Mouse (Mus musculus): ENCODE data around the gene Nomo1.

The Nomo1 gene

DNA sequence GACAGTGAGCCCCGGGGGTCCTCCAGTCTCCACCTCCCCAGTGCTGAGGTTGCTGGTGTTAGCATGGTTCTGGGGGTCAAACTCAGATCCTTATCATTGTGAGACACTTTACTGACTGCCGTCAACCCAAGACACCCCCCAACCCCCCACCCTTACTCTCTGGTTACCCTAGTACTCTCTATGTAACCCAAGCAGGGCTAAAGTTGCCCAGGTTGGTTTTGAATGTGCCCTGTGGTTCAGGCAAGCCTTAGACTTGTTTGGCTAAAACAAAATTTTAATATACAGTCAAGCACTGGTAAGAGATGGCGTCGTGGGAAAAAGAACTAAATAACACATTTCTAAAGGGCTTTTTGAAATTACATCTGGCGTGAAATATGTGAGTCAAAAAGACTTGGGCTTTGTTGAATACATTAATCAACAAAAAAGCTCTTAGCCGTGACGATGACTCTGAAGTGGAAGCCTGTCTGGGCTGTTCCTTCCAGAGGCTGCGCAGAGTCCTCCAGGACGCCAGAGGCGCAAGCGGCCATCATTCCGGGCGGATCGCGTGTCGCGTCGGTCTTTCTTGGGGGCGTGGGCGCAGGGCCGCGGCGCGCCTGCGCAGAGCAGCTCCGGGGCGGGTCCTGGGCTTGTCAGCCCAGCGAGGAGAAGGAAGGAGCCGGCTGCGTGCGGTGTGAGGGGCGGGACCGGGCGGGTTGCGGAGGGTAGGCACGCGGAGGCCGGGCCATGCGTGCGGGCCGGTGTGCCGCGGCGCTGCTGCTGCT lies at the start of gene Nomo1:
Gene Nomo1 (plus strand): TSS at position 590 of the 761 bp plus-strand sequence.
- peak; percentile 98 for DNase-seq (ENCODE audit: low spot score)

- DNase-seq (ENCODE audit: low spot score): no peak
Measured at GRCm38 (mm10) chr7:45986893-45987292, 46.6 kb upstream of the Nomo1 start.

- no peak for DNase-seq (ENCODE audit: low spot score)
Measured at GRCm38 (mm10) chr7:45988344-45988743, 45.2 kb upstream of the Nomo1 start.

DNA sequence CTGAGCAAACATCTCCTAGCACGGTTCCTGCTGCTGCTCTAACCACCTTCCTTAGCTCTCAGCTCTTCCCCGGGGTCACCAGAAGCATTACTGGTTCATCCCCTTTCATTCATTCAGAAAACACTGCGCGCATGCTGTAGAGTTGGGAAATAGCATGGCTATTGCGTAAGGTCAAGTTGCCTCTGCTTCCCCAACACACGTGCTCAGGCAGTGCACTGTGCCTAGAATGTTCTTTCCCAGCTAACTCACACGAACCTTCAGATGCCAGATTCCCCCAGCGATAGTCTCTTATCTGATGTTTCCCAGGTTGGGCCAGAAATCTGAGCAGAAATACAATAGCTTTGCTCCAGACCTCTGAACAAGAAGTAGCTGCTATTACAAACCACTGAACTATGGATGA lies 41.0 kb upstream of the Nomo1 start:
- no peak for DNase-seq (ENCODE audit: low spot score)

- no peak for DNase-seq (ENCODE audit: low spot score)
Measured at GRCm38 (mm10) chr7:46000577-46000976, 32.9 kb upstream of the Nomo1 start.

DNA sequence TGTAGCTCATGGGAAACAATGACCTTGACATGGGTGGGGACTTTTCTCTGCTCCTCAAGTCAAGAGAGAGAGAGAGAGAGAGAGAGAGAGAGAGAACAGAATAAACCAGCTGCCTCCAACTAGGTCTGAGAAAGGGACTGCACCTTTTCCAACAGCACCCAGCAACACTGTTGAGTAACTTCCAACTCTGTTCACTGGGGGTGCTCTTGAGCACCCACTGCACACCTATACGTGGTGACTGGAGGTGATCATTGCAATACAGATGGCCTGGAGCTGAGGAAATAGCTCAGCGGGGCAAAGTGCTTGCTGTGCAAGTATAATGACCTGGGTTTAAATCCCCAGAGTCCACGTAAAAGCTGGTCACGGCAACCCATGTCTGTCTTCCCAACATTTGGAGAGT lies 30.8 kb upstream of the Nomo1 start:
- DNase-seq (ENCODE audit: low spot score): no peak

- peak; percentile 31 for DNase-seq (ENCODE audit: low spot score)
Measured at GRCm38 (mm10) chr7:46009578-46009977, 23.9 kb upstream of the Nomo1 start.

- DNase-seq (ENCODE audit: low spot score): no peak
Measured at GRCm38 (mm10) chr7:46012121-46012520, 21.4 kb upstream of the Nomo1 start.

DNA sequence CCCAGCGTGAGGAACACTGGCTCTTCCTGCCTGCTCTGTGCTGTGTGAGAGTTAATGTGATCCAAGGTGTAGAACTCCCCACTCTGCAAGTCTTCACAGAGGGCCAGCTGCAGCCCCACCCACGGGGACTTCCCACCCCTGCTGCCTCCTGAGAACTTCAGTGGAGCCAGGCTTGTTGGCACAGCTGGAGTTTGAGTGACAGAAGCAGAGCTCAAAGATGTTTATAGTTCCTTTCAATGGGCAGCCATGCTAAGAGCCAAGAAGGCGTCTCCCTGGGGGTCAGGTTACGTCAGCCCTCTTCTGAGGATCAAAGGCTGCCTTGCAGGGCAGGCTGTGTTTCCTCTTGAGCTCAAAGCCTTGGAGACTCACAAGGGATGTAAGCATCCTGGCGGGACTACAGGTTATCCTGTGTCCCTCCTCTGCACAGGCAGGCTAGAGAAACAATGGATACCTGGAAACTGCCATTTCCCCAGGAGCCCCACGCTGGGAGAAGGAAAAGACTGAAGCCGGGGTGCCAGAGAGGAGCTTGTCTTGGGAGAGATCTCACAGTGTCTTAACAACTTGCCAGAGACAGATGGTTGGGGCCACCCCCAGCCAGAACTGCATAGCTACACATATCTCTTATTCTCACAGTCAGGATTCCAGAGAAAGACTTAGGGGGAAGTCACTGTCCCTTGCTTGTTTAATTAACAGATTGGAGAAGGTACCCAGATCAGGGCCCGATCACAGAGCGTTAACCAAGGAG lies 20.1 kb upstream of the Nomo1 start:
- DNase-seq (ENCODE audit: low spot score): no peak

- no peak for DNase-seq (ENCODE audit: low spot score)
Measured at GRCm38 (mm10) chr7:46019594-46019993, 13.9 kb upstream of the Nomo1 start.

- DNase-seq (ENCODE audit: low spot score): no peak
Measured at GRCm38 (mm10) chr7:46021951-46022350, 11.5 kb upstream of the Nomo1 start.

DNA sequence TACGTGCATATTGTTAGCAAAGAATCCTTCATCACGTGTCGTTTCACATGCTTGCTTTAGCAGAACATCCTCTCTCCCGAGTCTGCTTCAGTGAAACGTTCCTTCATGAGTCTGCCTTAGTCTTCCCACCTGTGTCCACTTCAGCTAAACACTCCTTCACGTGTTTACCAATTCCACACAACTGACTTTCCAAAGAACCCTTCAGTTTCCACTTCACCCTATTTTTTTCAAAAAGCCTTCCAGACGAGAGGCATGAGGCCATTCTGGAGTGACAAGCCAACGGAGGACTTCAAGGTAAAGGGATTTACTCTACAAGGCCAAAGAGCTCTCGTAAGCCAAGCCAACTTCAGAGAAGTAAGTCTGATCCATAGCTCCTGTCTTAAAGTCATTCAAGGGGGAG lies 8.1 kb upstream of the Nomo1 start:
- DNase-seq (ENCODE audit: low spot score): no peak

DNA sequence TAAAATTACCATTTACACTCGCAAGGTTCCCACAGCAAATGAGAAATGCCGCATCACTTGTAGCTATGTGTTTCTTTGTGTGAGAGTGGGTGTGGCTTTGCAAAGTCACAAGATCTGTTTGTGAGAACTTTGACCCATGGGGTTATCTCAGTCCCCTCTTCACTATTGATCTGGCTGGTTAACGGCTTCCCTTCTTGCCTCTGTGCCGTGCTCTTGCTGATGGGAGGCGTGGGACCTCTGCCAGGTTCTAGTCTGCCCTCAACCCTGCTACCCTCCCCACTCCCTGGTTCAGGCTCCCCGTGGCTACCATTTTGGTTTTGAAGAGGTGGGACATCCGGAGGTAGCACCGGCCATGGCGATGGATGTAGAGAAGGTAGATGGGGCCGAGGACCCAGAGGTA lies 4.8 kb upstream of the Nomo1 start:
- no peak for DNase-seq (ENCODE audit: low spot score)

DNA sequence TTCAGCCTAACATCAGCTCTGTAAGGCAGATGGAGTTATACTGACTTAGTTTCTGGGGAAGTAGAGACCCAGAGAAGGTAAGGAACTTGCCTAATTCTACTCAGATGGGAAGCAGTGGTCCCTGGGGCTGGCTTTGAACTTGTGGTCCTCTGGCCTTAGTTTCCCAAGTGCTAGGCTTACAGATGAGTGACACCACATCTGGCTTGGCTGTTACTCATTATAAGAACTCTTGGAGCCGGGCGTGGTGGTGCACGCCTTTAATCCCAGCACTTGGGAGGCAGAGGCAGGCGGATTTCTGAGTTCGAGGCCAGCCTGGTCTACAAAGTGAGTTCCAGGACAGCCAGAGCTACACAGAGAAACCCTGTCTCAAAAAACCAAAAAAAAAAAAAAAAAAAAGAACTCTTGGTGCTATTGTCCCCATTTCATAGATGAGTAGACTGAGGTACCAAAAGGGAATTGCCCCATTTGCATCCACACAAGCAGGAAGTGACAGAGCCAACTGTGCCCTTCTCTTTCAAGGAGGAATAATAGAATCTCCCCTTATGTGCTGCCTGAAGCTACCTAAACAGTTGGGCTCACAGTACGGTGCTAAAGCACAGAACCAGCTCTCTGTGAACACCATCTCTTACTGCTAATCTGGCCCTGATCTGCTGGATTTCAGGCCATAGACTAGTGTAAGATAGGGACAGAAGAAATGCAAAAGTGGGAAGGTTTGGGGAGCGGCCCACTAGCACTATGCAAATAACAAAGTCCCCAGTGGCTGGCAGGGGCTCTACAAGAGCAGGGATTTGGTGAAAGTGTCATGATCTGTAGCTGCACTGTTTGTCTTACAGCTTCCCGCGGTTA lies 4.0 kb upstream of the Nomo1 start:
- DNase-seq (ENCODE audit: low spot score): no peak

- DNase-seq (ENCODE audit: low spot score): no peak
Measured at GRCm38 (mm10) chr7:46030145-46030488, 3.4 kb upstream of the Nomo1 start, which contains the start of gene Abcc6. Gene Abcc6, minus strand, starts transcription at chr7:46030302.

- DNase-seq (ENCODE audit: low spot score): no peak
Measured at GRCm38 (mm10) chr7:46031075-46031474, 2.4 kb upstream of the Nomo1 start.

DNA sequence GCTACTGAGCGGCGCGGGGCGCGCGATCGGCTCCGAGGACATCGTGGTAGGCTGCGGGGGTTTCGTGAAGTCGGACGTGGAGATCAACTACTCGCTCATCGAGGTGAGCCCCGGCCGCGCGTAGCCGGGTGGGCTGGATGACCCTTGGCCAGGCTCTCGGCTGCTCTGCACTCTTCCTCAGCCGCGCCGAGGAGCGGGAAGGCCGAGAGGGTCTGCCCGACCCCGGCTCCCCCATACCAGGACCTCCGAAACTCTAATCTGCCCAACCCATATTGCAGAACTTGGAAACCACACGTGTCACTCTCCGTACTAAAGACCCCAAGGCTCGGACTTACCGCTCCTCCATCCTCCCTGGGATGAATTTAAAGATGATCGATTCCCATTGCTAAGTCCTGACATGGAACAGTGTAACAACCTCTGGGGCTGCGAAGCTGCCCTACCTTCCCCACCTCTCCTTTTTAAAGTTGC lies 406 bp downstream of the Nomo1 start:
- DNase-seq (ENCODE audit: low spot score): no peak

GRCm38 (mm10) chr7:46034991-46035390 lies 1.5 kb downstream of the Nomo1 start:
- DNase-seq (ENCODE audit: low spot score): no peak

DNA sequence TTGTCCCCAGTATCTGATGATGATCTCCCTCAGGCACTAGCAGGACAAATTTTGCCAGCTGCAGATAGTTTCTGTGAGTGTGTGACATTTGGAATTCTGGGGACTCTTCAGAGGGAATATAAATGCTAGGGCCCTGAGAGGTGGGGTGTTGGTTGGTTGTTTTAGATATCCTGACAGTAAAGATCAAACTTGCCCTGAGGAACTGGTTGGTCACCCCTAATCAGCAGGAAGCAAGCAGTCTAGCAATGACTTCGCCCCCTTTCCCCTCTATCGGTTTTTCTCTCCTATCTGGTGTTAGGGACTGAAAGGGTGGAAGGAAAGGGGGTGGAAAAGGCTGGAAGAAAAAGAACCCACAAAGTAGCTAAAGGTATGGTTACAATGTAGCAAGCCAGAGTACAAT lies 2.0 kb downstream of the Nomo1 start:
- no peak for DNase-seq (ENCODE audit: low spot score)

- DNase-seq (ENCODE audit: low spot score): no peak
Measured at GRCm38 (mm10) chr7:46037433-46037832, 3.9 kb downstream of the Nomo1 start.

- no peak for DNase-seq (ENCODE audit: low spot score)
Measured at GRCm38 (mm10) chr7:46039873-46040272, 6.4 kb downstream of the Nomo1 start.

GRCm38 (mm10) chr7:46044106-46044505 lies 10.6 kb downstream of the Nomo1 start:
- DNase-seq (ENCODE audit: low spot score): no peak

DNA sequence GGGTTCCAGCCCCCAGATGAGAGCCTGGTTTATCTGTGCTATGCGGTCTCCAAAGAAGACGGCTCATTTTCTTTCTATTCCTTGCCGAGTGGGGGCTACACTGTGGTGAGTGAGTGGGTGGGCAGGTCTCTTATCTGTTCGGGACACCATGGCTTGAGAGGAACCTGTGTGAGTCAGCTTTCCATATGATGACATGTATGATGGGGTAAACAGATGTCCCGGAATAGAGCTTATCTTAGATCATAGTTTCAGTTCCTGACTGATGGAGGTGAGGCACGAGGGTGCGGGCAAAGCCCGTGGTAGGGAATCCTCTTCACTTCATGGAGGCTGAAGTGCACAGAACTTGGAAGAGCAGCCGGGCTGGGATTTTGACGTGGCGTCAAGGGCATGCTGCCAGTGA lies 12.4 kb downstream of the Nomo1 start:
- no peak for DNase-seq (ENCODE audit: low spot score)

Measured in T-cell, adult 2 months (primary cell).